Mouse (Mus musculus): ENCODE measurements around the gene Napsa. TPM values are rescaled to one million over a fixed set of nuclear protein-coding genes. Genes with fewer than 3 reads are reported as not detected.

Gene Napsa
- 1 to 10 TPM in 1 of 2 experiments, under 1 TPM in 1; 0.52 to 6.7 TPM for polyA plus RNA-seq (2017; shearing (Covaris generic))

- no peak for ATAC-seq
Observed at GRCm38 (mm10) chr7:44572213-44572701, at the start of gene Napsa. Gene Napsa, plus strand, starts transcription at chr7:44572380.

- ATAC-seq: no peak
Observed at GRCm38 (mm10) chr7:44523056-44523455, 49.1 kb upstream of the Napsa start.

DNA sequence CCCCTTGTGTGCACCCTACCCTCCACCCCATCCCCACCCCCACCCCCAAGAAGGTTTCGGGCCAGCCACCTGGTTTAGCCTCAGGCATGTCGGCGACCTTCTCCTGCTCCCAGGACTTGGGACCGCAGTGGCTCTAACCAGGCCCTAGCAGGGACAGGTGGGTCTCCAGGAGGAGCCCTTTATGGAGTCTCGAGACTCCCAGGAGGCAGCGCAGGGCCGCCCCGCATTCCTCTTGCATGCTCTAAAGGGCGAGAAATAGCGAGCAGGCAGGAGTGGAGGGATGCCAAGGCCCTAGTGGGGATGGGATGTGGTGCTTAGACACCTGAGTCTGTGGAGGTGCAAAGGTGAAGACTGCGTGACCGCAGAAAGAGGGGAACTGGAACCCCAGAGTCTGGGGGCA is 47.7 kb upstream of the Napsa start, which contains the start of gene Mybpc2:
Gene Mybpc2, minus strand, starts transcription at position 155 of the 400 bp plus-strand sequence.
- no peak for ATAC-seq

DNA sequence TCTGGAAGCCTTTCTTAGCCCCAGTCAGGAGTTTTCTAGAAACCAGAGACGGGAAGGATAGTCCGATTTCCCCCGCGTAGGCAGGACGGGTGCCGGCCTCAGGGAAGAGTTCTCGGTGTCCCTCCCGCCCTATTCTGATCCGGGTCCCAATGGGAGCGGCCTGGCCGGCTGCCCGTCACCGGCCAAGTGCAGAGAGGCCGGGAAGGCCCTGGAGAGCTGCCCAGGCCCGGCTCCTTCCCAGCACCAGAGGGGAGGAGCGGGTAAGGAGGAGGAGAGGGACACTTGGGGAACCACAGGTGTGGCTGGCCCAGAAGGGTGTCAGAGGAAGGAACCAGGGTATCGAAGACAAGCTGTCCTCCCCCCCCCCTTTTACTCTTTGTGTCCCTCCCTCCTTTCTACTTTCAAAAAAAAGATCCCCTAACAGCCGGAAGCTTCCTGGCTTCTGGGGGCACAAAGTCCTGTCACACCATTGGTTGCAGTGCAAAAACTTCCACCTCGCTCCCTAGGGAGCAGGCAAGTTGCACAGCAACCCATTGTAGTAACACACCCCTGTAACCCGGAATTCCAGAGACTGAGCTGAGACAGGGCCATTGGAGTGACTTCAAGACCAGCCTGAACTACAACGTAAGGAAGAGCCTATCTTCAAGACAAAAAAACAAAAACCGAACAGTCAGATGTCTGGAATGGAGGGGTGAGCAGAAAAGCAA is 46.9 kb upstream of the Napsa start:
- no peak for ATAC-seq

DNA sequence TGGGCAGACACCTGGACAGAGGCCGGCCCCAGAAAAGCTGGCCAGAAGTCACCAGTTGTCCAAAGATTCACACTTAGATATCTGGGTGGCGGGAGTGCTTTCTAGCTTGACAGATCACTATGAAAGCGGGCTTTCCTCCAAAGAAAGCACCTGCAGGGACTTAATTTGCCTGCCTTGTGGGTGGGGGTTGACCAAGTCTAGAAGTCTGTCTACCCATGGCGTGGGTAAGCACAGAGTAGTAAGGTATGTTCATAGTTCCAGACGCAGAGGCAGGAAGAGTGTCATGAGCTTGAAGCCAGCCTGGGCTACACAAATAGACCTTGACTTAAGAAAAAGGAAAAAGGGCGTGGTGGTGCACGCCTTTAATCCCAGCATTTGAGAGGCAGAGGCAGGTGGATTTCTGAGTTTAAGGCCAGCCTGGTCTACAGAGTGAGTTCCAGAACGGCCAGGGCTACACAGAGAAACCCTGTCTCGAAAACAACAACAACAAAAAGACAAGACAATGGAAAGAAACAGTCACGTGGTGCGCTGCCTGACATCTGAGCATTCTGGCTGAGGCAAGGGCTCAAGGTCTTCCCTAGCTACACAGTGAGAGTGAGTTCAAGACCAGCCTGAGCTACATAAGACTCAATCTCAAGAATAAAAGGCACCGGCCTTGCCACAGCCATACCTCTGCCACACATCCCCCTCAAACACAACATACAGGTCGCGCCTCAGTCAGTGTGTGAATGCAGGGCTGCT is 45.6 kb upstream of the Napsa start:
- no peak for ATAC-seq

GRCm38 (mm10) chr7:44527483-44528398 is 44.4 kb upstream of the Napsa start:
- ATAC-seq: peak; percentile 66

DNA sequence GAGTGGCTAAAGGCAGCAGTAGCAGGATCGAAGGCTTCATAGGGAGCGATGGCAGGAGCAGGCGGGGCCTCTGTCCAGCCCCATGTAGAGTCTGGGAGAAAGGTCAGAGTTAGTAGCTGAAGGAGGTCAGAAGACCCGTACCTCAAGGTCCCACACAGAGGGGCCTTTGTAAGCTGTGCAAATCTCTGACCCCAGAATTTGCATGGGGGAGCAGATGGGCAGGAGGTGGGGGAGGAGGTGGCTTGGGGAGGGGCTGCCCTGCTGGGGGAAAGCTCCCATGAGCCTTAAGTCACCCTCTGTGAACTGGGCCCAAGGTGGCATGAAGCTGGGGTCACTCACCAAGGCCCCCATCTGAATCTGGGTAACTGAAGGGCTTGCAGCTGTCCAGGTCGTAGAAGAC is 42.7 kb upstream of the Napsa start:
- ATAC-seq: no peak

GRCm38 (mm10) chr7:44530507-44530906 is 41.7 kb upstream of the Napsa start:
- ATAC-seq: no peak

- ATAC-seq: no peak
Observed at GRCm38 (mm10) chr7:44531207-44531606, 41.0 kb upstream of the Napsa start.

DNA sequence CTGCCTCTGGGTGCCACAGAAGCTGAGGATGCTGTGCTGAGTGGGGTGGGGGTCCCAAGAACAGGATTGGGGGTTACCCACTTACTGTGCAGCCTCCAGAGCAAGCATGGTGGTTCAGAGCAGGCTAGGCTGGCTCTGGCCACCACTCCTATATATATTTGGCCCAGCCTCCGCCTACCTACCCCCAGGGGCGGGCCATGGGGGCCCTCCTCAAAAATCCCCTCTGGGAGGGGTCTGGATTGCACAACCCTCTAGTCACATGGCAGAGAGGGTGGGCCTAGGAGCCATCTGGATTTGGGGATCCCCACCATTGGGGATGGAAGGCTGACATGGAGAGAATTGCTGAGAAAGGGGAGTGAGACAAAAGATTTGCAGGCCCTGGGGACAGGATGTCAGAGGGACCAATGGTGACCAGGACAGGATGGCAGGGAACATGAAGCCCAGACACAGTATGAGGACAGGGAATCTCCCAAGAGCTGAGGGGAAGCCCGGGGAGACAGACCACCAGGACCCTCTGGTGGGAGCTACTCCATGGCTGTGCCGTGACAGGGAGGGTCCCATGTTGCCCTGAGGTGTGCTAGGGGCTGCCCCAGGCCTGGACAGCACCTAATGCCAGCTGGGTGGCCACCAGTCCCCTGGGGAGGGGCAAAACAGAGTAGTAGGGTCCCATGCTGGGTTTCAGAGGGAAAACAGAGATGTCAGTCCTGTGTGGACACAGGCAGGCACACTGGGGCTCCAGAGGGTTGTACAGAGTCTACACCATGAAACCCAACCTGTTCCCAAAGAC is 40.0 kb upstream of the Napsa start, which contains the start of gene Spib:
Gene Spib, minus strand, starts transcription at position 126 of the 787 bp plus-strand sequence.
- ATAC-seq: no peak

DNA sequence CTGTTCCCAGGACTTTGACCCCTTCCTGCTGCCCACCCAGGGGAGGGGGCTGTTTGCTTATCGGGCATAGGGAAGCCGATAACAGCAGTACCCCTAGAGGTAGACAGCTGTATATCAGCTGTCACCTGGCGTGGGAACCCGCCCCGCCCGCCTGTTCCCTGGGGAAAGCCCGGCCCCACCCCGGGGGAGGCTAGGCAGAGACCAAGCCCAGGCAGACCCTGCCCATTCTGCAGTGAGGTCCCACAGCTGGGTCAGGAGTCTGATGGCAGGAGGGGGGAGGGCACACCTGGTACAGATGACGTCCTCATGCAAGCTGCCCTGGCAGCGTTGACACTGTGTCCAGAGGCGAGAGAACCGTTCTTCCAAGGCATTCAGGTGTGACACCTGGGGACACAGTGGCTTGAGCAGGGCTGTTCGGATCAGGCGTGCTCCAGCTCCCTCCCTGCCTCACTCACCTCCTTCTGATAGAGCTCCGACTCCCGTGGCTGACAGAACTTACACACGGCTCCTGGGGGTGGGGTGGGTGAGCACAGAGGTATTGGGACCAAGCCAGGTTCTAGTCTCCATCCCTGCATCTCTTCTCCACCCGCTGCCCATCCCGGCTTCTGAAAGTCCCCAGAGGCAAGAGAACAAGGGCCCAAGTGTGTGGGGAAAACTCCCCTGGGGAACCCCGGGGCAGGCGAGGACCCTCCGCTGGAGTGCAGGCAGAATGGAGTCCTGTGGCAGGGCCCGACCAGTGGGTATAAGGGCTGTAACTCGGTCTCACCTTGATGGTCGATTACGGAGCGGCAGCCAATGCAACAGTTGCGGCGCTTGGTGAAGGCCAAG is 39.0 kb upstream of the Napsa start:
- ATAC-seq: no peak

DNA sequence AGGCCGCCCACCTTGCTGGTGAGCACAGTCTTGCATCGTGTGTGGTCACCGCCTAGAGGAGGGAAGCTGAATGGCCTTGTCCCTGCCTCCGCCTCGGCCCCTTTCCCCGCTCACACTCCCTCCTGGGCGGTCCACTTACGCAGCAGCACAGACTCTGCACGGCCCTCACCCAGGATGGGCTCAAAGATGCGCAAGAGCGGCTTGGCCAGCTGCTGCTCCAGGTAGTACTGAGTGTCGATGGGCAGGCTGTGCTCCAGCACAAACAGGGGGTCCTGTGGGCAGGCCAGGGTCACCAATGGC is 38.5 kb upstream of the Napsa start:
- no peak for ATAC-seq

GRCm38 (mm10) chr7:44534242-44534641 is 37.9 kb upstream of the Napsa start:
- no peak for ATAC-seq

DNA sequence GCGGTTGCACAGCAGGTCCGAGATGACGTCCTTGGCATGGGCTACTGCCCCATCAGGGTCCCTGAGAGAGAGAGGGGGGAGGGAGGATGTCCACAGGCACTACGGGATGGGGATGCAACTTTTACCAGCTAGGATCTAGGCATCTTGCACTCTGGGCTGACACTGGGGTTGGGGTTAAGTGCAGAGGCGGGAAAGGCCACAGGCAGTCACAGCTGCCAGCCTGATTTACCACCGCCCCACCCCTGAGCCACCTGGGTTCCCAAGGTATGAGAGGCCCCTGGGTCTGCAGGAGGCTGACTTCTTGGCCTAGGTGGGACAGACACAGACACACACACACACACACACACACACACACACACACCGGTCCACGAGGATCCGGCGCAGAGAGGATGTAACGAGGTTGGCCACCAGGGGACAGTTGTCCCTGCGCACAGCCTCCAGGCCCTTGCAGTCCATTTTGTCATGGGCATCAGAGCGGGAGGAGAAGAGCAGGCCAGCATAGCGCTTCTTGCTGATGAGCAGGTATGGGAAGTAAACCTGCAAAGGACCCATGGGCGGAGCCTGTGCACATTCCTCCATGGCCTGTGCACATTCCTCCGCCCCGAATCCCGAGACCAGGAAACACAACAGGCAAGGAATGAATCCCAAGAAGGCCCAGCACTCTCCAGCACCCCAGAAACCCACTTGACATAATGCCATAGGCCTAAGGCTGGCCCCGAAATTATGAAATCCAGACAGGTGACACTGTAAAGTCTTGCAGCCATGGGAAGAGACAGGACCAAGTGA is 37.3 kb upstream of the Napsa start:
- no peak for ATAC-seq

- ATAC-seq: no peak
Observed at GRCm38 (mm10) chr7:44535657-44536589, 36.3 kb upstream of the Napsa start.

- no peak for ATAC-seq
Observed at GRCm38 (mm10) chr7:44536590-44536968, 35.6 kb upstream of the Napsa start.

GRCm38 (mm10) chr7:44537009-44537408 is 35.2 kb upstream of the Napsa start:
- ATAC-seq: no peak

DNA sequence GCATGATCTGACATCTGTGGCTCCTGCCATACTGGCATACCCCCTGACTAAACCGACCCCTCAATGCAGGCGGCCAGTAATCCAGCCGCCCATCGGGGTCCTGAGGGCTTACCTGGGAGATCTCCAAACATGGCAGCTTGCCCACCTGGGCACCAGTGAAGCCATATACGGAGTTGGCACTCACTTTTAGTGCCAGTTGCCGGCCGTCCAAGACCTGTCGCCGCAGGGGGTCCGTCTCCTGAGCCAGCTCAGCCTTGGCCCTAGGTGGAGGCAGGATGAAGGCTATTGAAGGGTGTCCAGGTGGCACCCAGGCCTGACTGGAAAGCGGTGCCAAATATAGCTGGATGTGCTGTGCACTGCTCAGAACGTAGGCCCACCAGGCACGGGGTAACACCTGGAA is 34.7 kb upstream of the Napsa start:
- no peak for ATAC-seq

Data from CD4-positive, CD25-positive, alpha-beta regulatory T cell, adult 4 months (primary cell).